Mouse (Mus musculus): ENCODE measurements around the gene Lamb3.
"Not testable (repeated sequence)": the region's sequence is repeated elsewhere in the genome, so short reads cannot be mapped to it uniquely, and the experiment has no call there.

Lamb3 gene

GRCm38 (mm10) chr1:193244235-193244634 lies 36.7 kb downstream of the Lamb3 start:
- DNase-seq (ENCODE audit: low read depth, low spot score): no peak

GRCm38 (mm10) chr1:193250026-193250425 lies 42.5 kb downstream of the Lamb3 start:
- no peak for DNase-seq (ENCODE audit: low read depth, low spot score)

GRCm38 (mm10) chr1:193251386-193251785 lies 43.9 kb downstream of the Lamb3 start:
- DNase-seq (ENCODE audit: low read depth, low spot score): no peak

- DNase-seq (ENCODE audit: low read depth, low spot score): no peak
Observed at GRCm38 (mm10) chr1:193252616-193253015, 45.1 kb downstream of the Lamb3 start.

- not testable (repeated sequence) for DNase-seq (ENCODE audit: low read depth, low spot score)
Observed at GRCm38 (mm10) chr1:193253895-193254294, 46.4 kb downstream of the Lamb3 start.

- no peak for DNase-seq (ENCODE audit: low read depth, low spot score)
Observed at GRCm38 (mm10) chr1:193255032-193255431, 47.5 kb downstream of the Lamb3 start.

GRCm38 (mm10) chr1:193255488-193256288 lies 48.2 kb downstream of the Lamb3 start:
- no peak for DNase-seq (ENCODE audit: low read depth, low spot score)

- DNase-seq (ENCODE audit: low read depth, low spot score): no peak
Observed at GRCm38 (mm10) chr1:193256289-193256577, 48.7 kb downstream of the Lamb3 start.

- DNase-seq (ENCODE audit: low read depth, low spot score): no peak
Observed at GRCm38 (mm10) chr1:193256621-193257098, 49.2 kb downstream of the Lamb3 start.

- no peak for DNase-seq (ENCODE audit: low read depth, low spot score)
Observed at GRCm38 (mm10) chr1:193259559-193259958, 52.1 kb downstream of the Lamb3 start.

- no peak for DNase-seq (ENCODE audit: low read depth, low spot score)
Observed at GRCm38 (mm10) chr1:193261897-193262548, 54.5 kb downstream of the Lamb3 start.

GRCm38 (mm10) chr1:193263026-193263907 lies 55.8 kb downstream of the Lamb3 start:
- no peak for DNase-seq (ENCODE audit: low read depth, low spot score)

- DNase-seq (ENCODE audit: low read depth, low spot score): no peak
Observed at GRCm38 (mm10) chr1:193263955-193264598, 56.6 kb downstream of the Lamb3 start, which contains the start of gene Hsd11b1. TSS of gene Hsd11b1 (minus strand) at chr1:193264075.

GRCm38 (mm10) chr1:193265734-193266133 lies 58.2 kb downstream of the Lamb3 start:
- no peak for DNase-seq (ENCODE audit: low read depth, low spot score)

- no peak for DNase-seq (ENCODE audit: low read depth, low spot score)
Observed at GRCm38 (mm10) chr1:193270965-193271763, 63.7 kb downstream of the Lamb3 start.

GRCm38 (mm10) chr1:193272137-193272915 lies 64.8 kb downstream of the Lamb3 start:
- DNase-seq (ENCODE audit: low read depth, low spot score): peak; percentile 20

- peak; percentile 58 for DNase-seq (ENCODE audit: low read depth, low spot score)
Observed at GRCm38 (mm10) chr1:193272916-193273601, 65.6 kb downstream of the Lamb3 start, which contains the start of gene G0s2. TSS of gene G0s2 (minus strand) at chr1:193273217.

- DNase-seq (ENCODE audit: low read depth, low spot score): no peak
Observed at GRCm38 (mm10) chr1:193274407-193275071, 67.0 kb downstream of the Lamb3 start.
